Mouse (Mus musculus) hindbrain, embryonic 16.5 days (tissue): ENCODE results near the gene Dnase1. TPM values are rescaled to one million over a fixed set of nuclear protein-coding genes. Genes with fewer than 3 reads are reported as not detected.

Source experiments
- microRNA-seq: library from miRNA; unstranded; fragments of <30 nt; microRNA quantifications from one replicate; pipeline ENCODE4, GENCODE M21; 2017
- polyA plus RNA-seq: library from polyadenylated mRNA; unstranded; fragments of >200 nt; fragmentation: Nextera tagmentation; extraction: Ambion mirVana; gene quantifications from 2 replicates; pipeline ENCODE4 v1.2.1, GENCODE M21; 2015

Gene Dnase1
- polyA plus RNA-seq, 1 experiment from 2014 or later = 4.0 TPM

Small RNA genes within 50 kb of the gene (microRNA-seq; reads per million reads assigned to microRNA genes)
- not detected for gene Gm23413

Other genes starting within 250 kb of the Dnase1 start
- gene Olfr15, start 206.1 kb upstream of the Dnase1 start, polyA plus RNA-seq = not detected in 2 replicates
- gene Zfp174, start 189.7 kb upstream of the Dnase1 start, polyA plus RNA-seq = 2.5 and 3.3 TPM in 2 replicates
- gene Naa60, start 164.6 kb upstream of the Dnase1 start, polyA plus RNA-seq = 105 and 107 TPM in 2 replicates
- gene Zfp597, start 152.4 kb upstream of the Dnase1 start, polyA plus RNA-seq = 12.7 and 15.6 TPM in 2 replicates
- 0.51 and 1.5 TPM in 2 replicates for gene Gm20695, start 152.3 kb upstream of the Dnase1 start, polyA plus RNA-seq
- 15.7 and 16.2 TPM in 2 replicates for gene 1700037C18Rik, start 128.3 kb upstream of the Dnase1 start, polyA plus RNA-seq
- gene Cluap1, start 128.1 kb upstream of the Dnase1 start, polyA plus RNA-seq = 37.0 and 42.3 TPM in 2 replicates
- 0.70 and 1.1 TPM in 2 replicates for gene Nlrc3, start 60.3 kb upstream of the Dnase1 start, polyA plus RNA-seq
- gene Slx4, start 33.2 kb upstream of the Dnase1 start, polyA plus RNA-seq = 23.2 and 31.7 TPM in 2 replicates
- 54.4 and 59.1 TPM in 2 replicates for gene Trap1, start 40.9 kb downstream of the Dnase1 start, polyA plus RNA-seq
- gene Crebbp, start 177.1 kb downstream of the Dnase1 start, polyA plus RNA-seq = 30.7 and 32.1 TPM in 2 replicates